Mouse (Mus musculus): ENCODE data around the gene Notch4. TPM values are rescaled to one million over a fixed set of nuclear protein-coding genes. Genes with fewer than 3 reads are reported as not detected.

Gene Notch4
- total and polyA plus RNA-seq, 3 experiments, result 0.25 TPM; not detected in 2

GRCm38 (mm10) chr17:34586796-34587422, 22.8 kb downstream of the Notch4 start:
- Histone ChIP-seq H3K9me3 (replicated peaks; ENCODE audit: low read length) (no peaks in the 10 kb centered on the region), H3K4me1 (ENCODE audit: control insufficient read depth in 1 of 2, insufficient read depth in 2 of 2) (peaks cover 3 to 28% of the 10 kb centered on the region in 2 experiments; a peak in 2 of 4 replicates), H3K4me2 (ENCODE audit: insufficient read depth, low read depth, poor library complexity, severe bottlenecking) (peak overlapping the region; percentile 77), H3K79me2 (replicated peaks; ENCODE audit: control insufficient read depth, extremely low read depth, insufficient read depth, poor library complexity, severe bottlenecking) (no peaks in the 10 kb centered on the region; the same call in 1 of the 2 replicates), H3K27ac (ENCODE audit: insufficient read depth, low read depth) (no peak overlapping the region), H3K36me3 (replicated peaks in 1 of 2; ENCODE audit: control insufficient read depth in 1 of 2, insufficient read depth in 1 of 2, low read length in 1 of 2) (no peaks in the 10 kb centered on the region), H3K9ac (ENCODE audit: insufficient read depth, low read depth) (peak overlapping the region; percentile 63), H3K4me3 (replicated peaks in 1 of 3; ENCODE audit: low read depth in 2 of 3, low read length in 2 of 3, poor library complexity in 1 of 3) (peak overlapping the region; percentile 62 to 82 (median 74)), H3K27me3 (replicated peaks) (peaks cover 4% of the 10 kb centered on the region)
- in situ Hi-C loops (cut with MboI; ENCODE audit: low pct_ligation_motif_present, low pct_unique_long_range_greater_than_20kb, low sequenced_read_pairs) (no loop called here), dilution Hi-C loops (cut with MboI; ENCODE audit: extremely low pct_ligation_motif_present, extremely low pct_unique_long_range_greater_than_20kb, low sequenced_read_pairs) (no loop called here)
- DNase-seq (ENCODE audit: extremely low read depth), result peak; percentile 83
- TF ChIP-seq MAX (IDR thresholded peaks at IDR 0.05; ENCODE audit: low read length) (0 out of 2 replicates have a peak, but pooled peaks have one; percentile 24), ZMIZ1 (IDR thresholded peaks at IDR 0.05; ENCODE audit: low read depth, low read length) (peak; percentile 7; the same call in 1 of the 2 replicates), SIN3A (IDR thresholded peaks at IDR 0.05; ENCODE audit: low read length) (peak; percentile 26; the same call in 1 of the 2 replicates), MXI1 (IDR thresholded peaks at IDR 0.05; ENCODE audit: low read depth, low read length) (peak; percentile 74), NRF1 (IDR thresholded peaks at IDR 0.05; ENCODE audit: low read depth, low read length) (no peak), E2F4 (IDR thresholded peaks at IDR 0.05; ENCODE audit: insufficient replicate concordance, low read depth, low read length) (no peak), USF1 (IDR thresholded peaks at IDR 0.05; ENCODE audit: low read depth, low read length) (peak; percentile 3; the same call in 1 of the 2 replicates)

- Histone ChIP-seq H3K4me2 (ENCODE audit: insufficient read depth, low read depth, poor library complexity, severe bottlenecking) (no peak overlapping the region; the same call in 1 of the 2 replicates), H3K27me3 (replicated peaks) (peaks cover 4% of the 10 kb centered on the region), H3K36me3 (replicated peaks in 1 of 2; ENCODE audit: control insufficient read depth in 1 of 2, insufficient read depth in 1 of 2, low read length in 1 of 2) (no peaks in the 10 kb centered on the region), H3K9ac (ENCODE audit: insufficient read depth, low read depth) (peak overlapping the region; percentile 65), H3K4me1 (ENCODE audit: control insufficient read depth in 1 of 2, insufficient read depth in 2 of 2) (peaks cover 3 to 28% of the 10 kb centered on the region in 2 experiments; a peak in 2 of 4 replicates), H3K79me2 (replicated peaks; ENCODE audit: control insufficient read depth, extremely low read depth, insufficient read depth, poor library complexity, severe bottlenecking) (no peaks in the 10 kb centered on the region; the same call in 1 of the 2 replicates), H3K9me3 (replicated peaks; ENCODE audit: low read length) (no peaks in the 10 kb centered on the region), H3K4me3 (replicated peaks in 1 of 3; ENCODE audit: low read depth in 2 of 3, low read length in 2 of 3, poor library complexity in 1 of 3) (peak overlapping the region; percentile 74 to 88 (median 82)), H3K27ac (ENCODE audit: insufficient read depth, low read depth) (no peak overlapping the region)
- no peak for TF ChIP-seq GABPA (IDR thresholded peaks at IDR 0.05; ENCODE audit: insufficient replicate concordance, low read depth, low read length)
- TF ChIP-seq POLR2A (IDR thresholded peaks at IDR 0.05; ENCODE audit: low read depth, low read length), result peak; percentile 83
- no peak for TF ChIP-seq ZKSCAN1 (IDR thresholded peaks at IDR 0.05; ENCODE audit: borderline replicate concordance, low read depth, low read length)
- TF ChIP-seq ELF1 (IDR thresholded peaks at IDR 0.05; ENCODE audit: low read depth, low read length), result peak; percentile 64
- 0 out of 2 replicates have a peak, but pooled peaks have one; percentile 26 for TF ChIP-seq TBP (conservative IDR thresholded peaks at IDR 0.05; ENCODE audit: low read depth, low read length)
- no peak for TF ChIP-seq USF1 (IDR thresholded peaks at IDR 0.05; ENCODE audit: low read depth, low read length)
- TF ChIP-seq SIN3A (IDR thresholded peaks at IDR 0.05; ENCODE audit: low read length), result no peak; the same call in 1 of the 2 replicates
- TF ChIP-seq MXI1 (IDR thresholded peaks at IDR 0.05; ENCODE audit: low read depth, low read length), result peak; percentile 22; the same call in 1 of the 2 replicates
- no peak for TF ChIP-seq CTCF (conservative IDR thresholded peaks at IDR 0.05 in 1 of 2, IDR thresholded peaks at IDR 0.05 in 1 of 2; ENCODE audit: low read depth in 2 of 2, low read length in 2 of 2)
- peak; percentile 63 for TF ChIP-seq BHLHE40 (IDR thresholded peaks at IDR 0.05; ENCODE audit: low read depth, low read length)
- TF ChIP-seq ZMIZ1 (IDR thresholded peaks at IDR 0.05; ENCODE audit: low read depth, low read length), result no peak; the same call in none of the 2 replicates
- TF ChIP-seq NRF1 (IDR thresholded peaks at IDR 0.05; ENCODE audit: low read depth, low read length), result peak; percentile 82
- TF ChIP-seq USF2 (conservative IDR thresholded peaks at IDR 0.05; ENCODE audit: low read depth, low read length), result no peak
- no peak for TF ChIP-seq RAD21 (IDR thresholded peaks at IDR 0.05; ENCODE audit: low read depth, low read length)
- peak; percentile 77; the same call in 1 of the 2 replicates for TF ChIP-seq POLR2AphosphoS2 (IDR thresholded peaks at IDR 0.05; ENCODE audit: low read depth, low read length)
- peak; percentile 84 for TF ChIP-seq TCF12 (IDR thresholded peaks at IDR 0.05; ENCODE audit: low read depth, low read length)
- TF ChIP-seq ZNF384 (IDR thresholded peaks at IDR 0.05; ENCODE audit: low read depth, low read length), result no peak
- TF ChIP-seq E2F4 (IDR thresholded peaks at IDR 0.05; ENCODE audit: insufficient replicate concordance, low read depth, low read length), result no peak
- no peak for TF ChIP-seq CHD1 (IDR thresholded peaks at IDR 0.05; ENCODE audit: low read depth, low read length)
- peak; percentile 86 for TF ChIP-seq NELFE (IDR thresholded peaks at IDR 0.05; ENCODE audit: low read depth, low read length)
- no peak for TF ChIP-seq MAZ (IDR thresholded peaks at IDR 0.05; ENCODE audit: low read depth, low read length)
- no peak for TF ChIP-seq JUND (conservative IDR thresholded peaks at IDR 0.05; ENCODE audit: low read depth, low read length)
- no peak for TF ChIP-seq CHD2 (IDR thresholded peaks at IDR 0.05; ENCODE audit: low read length)
- in situ Hi-C loops (cut with MboI; ENCODE audit: low pct_ligation_motif_present, low pct_unique_long_range_greater_than_20kb, low sequenced_read_pairs) (no loop called here), dilution Hi-C loops (cut with MboI; ENCODE audit: extremely low pct_ligation_motif_present, extremely low pct_unique_long_range_greater_than_20kb, low sequenced_read_pairs) (no loop called here)
- DNase-seq (ENCODE audit: extremely low read depth), result peak; percentile 90
Measured at GRCm38 (mm10) chr17:34587423-34587811, 23.3 kb downstream of the Notch4 start.
